Mouse (Mus musculus): ENCODE results near the gene Kif26b.

Kif26b gene

GRCm38 (mm10) chr1:178528431-178529351 is at the start of gene Kif26b:
Gene Kif26b (plus strand): TSS chr1:178529125.
- ATAC-seq (ENCODE audit: insufficient number of reproducible peaks, low FRiP score, low TSS enrichment) = peak; percentile 32; the same call in 1 of the 2 replicates

GRCm38 (mm10) chr1:178483854-178484253 is 45.1 kb upstream of the Kif26b start:
- no peak for ATAC-seq (ENCODE audit: insufficient number of reproducible peaks, low FRiP score, low TSS enrichment)

GRCm38 (mm10) chr1:178485138-178485867 is 43.6 kb upstream of the Kif26b start:
- no peak for ATAC-seq (ENCODE audit: insufficient number of reproducible peaks, low FRiP score, low TSS enrichment)

GRCm38 (mm10) chr1:178485868-178486220 is 43.1 kb upstream of the Kif26b start:
- no peak for ATAC-seq (ENCODE audit: insufficient number of reproducible peaks, low FRiP score, low TSS enrichment)

GRCm38 (mm10) chr1:178486828-178487227 is 42.1 kb upstream of the Kif26b start:
- no peak for ATAC-seq (ENCODE audit: insufficient number of reproducible peaks, low FRiP score, low TSS enrichment)

- ATAC-seq (ENCODE audit: insufficient number of reproducible peaks, low FRiP score, low TSS enrichment) = no peak
Observed at GRCm38 (mm10) chr1:178489127-178489526, 39.8 kb upstream of the Kif26b start.

GRCm38 (mm10) chr1:178491733-178492132 is 37.2 kb upstream of the Kif26b start:
- no peak for ATAC-seq (ENCODE audit: insufficient number of reproducible peaks, low FRiP score, low TSS enrichment)

GRCm38 (mm10) chr1:178492493-178492892 is 36.4 kb upstream of the Kif26b start:
- no peak for ATAC-seq (ENCODE audit: insufficient number of reproducible peaks, low FRiP score, low TSS enrichment)

- no peak for ATAC-seq (ENCODE audit: insufficient number of reproducible peaks, low FRiP score, low TSS enrichment)
Observed at GRCm38 (mm10) chr1:178496186-178496585, 32.7 kb upstream of the Kif26b start.

GRCm38 (mm10) chr1:178496841-178497240 is 32.1 kb upstream of the Kif26b start:
- ATAC-seq (ENCODE audit: insufficient number of reproducible peaks, low FRiP score, low TSS enrichment) = no peak

GRCm38 (mm10) chr1:178506938-178507337 is 22.0 kb upstream of the Kif26b start:
- ATAC-seq (ENCODE audit: insufficient number of reproducible peaks, low FRiP score, low TSS enrichment) = no peak

- no peak for ATAC-seq (ENCODE audit: insufficient number of reproducible peaks, low FRiP score, low TSS enrichment)
Observed at GRCm38 (mm10) chr1:178512323-178513031, 16.4 kb upstream of the Kif26b start.

GRCm38 (mm10) chr1:178513954-178514353 is 15.0 kb upstream of the Kif26b start:
- no peak for ATAC-seq (ENCODE audit: insufficient number of reproducible peaks, low FRiP score, low TSS enrichment)

GRCm38 (mm10) chr1:178515839-178516238 is 13.1 kb upstream of the Kif26b start:
- no peak for ATAC-seq (ENCODE audit: insufficient number of reproducible peaks, low FRiP score, low TSS enrichment)

GRCm38 (mm10) chr1:178522389-178522788 is 6.5 kb upstream of the Kif26b start:
- ATAC-seq (ENCODE audit: insufficient number of reproducible peaks, low FRiP score, low TSS enrichment) = no peak

GRCm38 (mm10) chr1:178523152-178523551 is 5.8 kb upstream of the Kif26b start:
- ATAC-seq (ENCODE audit: insufficient number of reproducible peaks, low FRiP score, low TSS enrichment) = no peak

- no peak for ATAC-seq (ENCODE audit: insufficient number of reproducible peaks, low FRiP score, low TSS enrichment)
Observed at GRCm38 (mm10) chr1:178527185-178527546, 1.8 kb upstream of the Kif26b start.

GRCm38 (mm10) chr1:178527547-178528361 is 1.2 kb upstream of the Kif26b start:
- no peak for ATAC-seq (ENCODE audit: insufficient number of reproducible peaks, low FRiP score, low TSS enrichment)

- 0 out of 2 replicates have a peak, but pooled peaks have one; percentile 13 for ATAC-seq (ENCODE audit: insufficient number of reproducible peaks, low FRiP score, low TSS enrichment)
Observed at GRCm38 (mm10) chr1:178529512-178530300, 781 bp downstream of the Kif26b start.

Measured in cerebellum, adult (tissue).